Mouse (Mus musculus) stomach, postnatal 0 days (tissue): ENCODE data around the gene Olfr589.

Experiments
- CTCF ChIP-seq: IDR thresholded peaks from 2 replicates; pipeline ENCODE4 v1.5.1; 2016; ENCODE audit warnings: antibody characterized with exemption, low read depth, mild to moderate bottlenecking, moderate library complexity
- EP300 ChIP-seq: optimal IDR thresholded peaks from 2 replicates; pipeline ENCODE3; 2016; ENCODE audit warnings: antibody characterized with exemption

DNA sequence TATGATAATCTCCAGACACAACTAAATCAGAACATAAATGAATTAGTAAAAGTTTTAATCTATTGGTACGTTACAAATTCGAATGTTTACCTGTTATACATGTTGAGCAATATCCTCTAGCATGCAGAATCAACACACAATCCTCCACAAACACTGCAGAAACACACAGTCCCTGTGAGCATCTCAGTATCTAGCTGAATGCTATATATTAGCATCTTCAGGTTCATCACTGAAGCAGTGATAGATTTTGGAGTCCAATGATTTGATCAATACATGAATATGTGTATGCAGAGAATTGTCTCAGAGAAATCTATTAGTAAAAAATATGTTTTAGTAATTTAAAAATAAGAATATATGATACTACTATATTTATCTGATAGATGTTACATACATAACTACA, at the start of gene Olfr589:
- TF ChIP-seq CTCF (no peak), EP300 (no peak)
